In genomic region chr16:49856661-49857060, GRCm38 (mm10) we compare ENCODE assay signal across 8 mouse cellular contexts. TPM values are rescaled to one million over a fixed set of nuclear protein-coding genes. Genes with fewer than 3 reads are reported as not detected.
DNase-seq lines count a peak whose midpoint lies in the region; ATAC-seq lines count a peak whose summit lies in the region.

No protein-coding gene starts in this region.

- H3K4me2 ChIP-seq in kidney, embryonic 15.5 days, result peak overlapping the region; percentile 77
- peak overlapping the region; percentile 72 for H3K4me2 ChIP-seq in hindbrain, embryonic 13.5 days
- peak overlapping the region; percentile 74 for H3K4me2 ChIP-seq in midbrain, embryonic 14.5 days (ENCODE audit: low read length)

- H3K4me1 ChIP-seq in kidney, embryonic 15.5 days, result peaks cover 28% of the 10 kb centered on the region
- peaks cover 22% of the 10 kb centered on the region for H3K4me1 ChIP-seq in hindbrain, embryonic 13.5 days (replicated peaks)
- H3K4me1 ChIP-seq in midbrain, embryonic 14.5 days (ENCODE audit: control insufficient read depth, insufficient read depth, low read length), result peaks cover 11% of the 10 kb centered on the region

- ATAC-seq in kidney, embryonic 15.5 days (replicated peaks; ENCODE audit: low FRiP score), result no peak
- no peak for ATAC-seq in hindbrain, embryonic 13.5 days (ENCODE audit: low FRiP score)
- ATAC-seq in midbrain, embryonic 14.5 days (ENCODE audit: low FRiP score, low TSS enrichment), result no peak

- peak overlapping the region; percentile 92 for H3K9ac ChIP-seq in kidney, embryonic 15.5 days
- peak overlapping the region; percentile 95 for H3K9ac ChIP-seq in hindbrain, embryonic 13.5 days
- peak overlapping the region; percentile 92 for H3K9ac ChIP-seq in midbrain, embryonic 14.5 days (replicated peaks; ENCODE audit: low read length)

- no peaks in the 10 kb centered on the region for H3K9me3 ChIP-seq in kidney, embryonic 15.5 days (replicated peaks)
- no peaks in the 10 kb centered on the region for H3K9me3 ChIP-seq in hindbrain, embryonic 13.5 days
- H3K9me3 ChIP-seq in midbrain, embryonic 14.5 days (ENCODE audit: control insufficient read depth, low read length), result no peaks in the 10 kb centered on the region

- peak overlapping the region; percentile 99; the same call in 1 of the 2 replicates for H3K27ac ChIP-seq in kidney, embryonic 15.5 days
- peak overlapping the region; percentile 99 for H3K27ac ChIP-seq in hindbrain, embryonic 13.5 days
- peak overlapping the region; percentile 97; the same call in 1 of the 2 replicates for H3K27ac ChIP-seq in midbrain, embryonic 14.5 days (replicated peaks; ENCODE audit: low read depth, low read length)

- WGBS in kidney, embryonic 15.5 days, result 31% methylated on average over 8 of the region's 8 CpGs
- 25% methylated on average over 8 of the region's 8 CpGs for WGBS in hindbrain, embryonic 13.5 days
- WGBS in midbrain, embryonic 14.5 days, result 23% methylated on average over 8 of the region's 8 CpGs

- H3K36me3 ChIP-seq in kidney, embryonic 15.5 days, result peaks cover 5% of the 10 kb centered on the region; the same call in 1 of the 2 replicates
- H3K36me3 ChIP-seq in hindbrain, embryonic 13.5 days, result peaks cover 7% of the 10 kb centered on the region; the same call in 1 of the 2 replicates
- H3K36me3 ChIP-seq in midbrain, embryonic 14.5 days (ENCODE audit: control insufficient read depth, insufficient read depth, low read length), result no peaks in the 10 kb centered on the region

- no peak for DNase-seq in kidney, postnatal 10 days
- DNase-seq in brain, adult 2 months (ENCODE audit: low read depth, low spot score), result peak; percentile 27
- no peak for DNase-seq in midbrain, embryonic 14.5 days
- no peak for DNase-seq in left cerebral cortex, adult 11 months (ENCODE audit: low spot score)
- DNase-seq in embryo, embryonic 10 days (ENCODE audit: low spot score), result no peak
- DNase-seq in gastrocnemius, postnatal 25 days, result no peak

- H3K27me3 ChIP-seq in kidney, embryonic 15.5 days, result no peaks in the 10 kb centered on the region
- no peaks in the 10 kb centered on the region for H3K27me3 ChIP-seq in hindbrain, embryonic 13.5 days
- H3K27me3 ChIP-seq in midbrain, embryonic 14.5 days (ENCODE audit: control insufficient read depth, insufficient read depth, low read length), result no peaks in the 10 kb centered on the region

- H3K4me3 ChIP-seq in kidney, embryonic 15.5 days (replicated peaks), result peak overlapping the region; percentile 94
- peak overlapping the region; percentile 92 for H3K4me3 ChIP-seq in hindbrain, embryonic 13.5 days
- peak overlapping the region; percentile 88 for H3K4me3 ChIP-seq in midbrain, embryonic 14.5 days (replicated peaks; ENCODE audit: low read depth, low read length)

RNA-seq across cellular contexts. Expression of gene Cd47, which starts 56.3 kb away (rescaled TPM):
- 78.3 and 84.1 TPM in 2 replicates for polyA plus RNA-seq in kidney, embryonic 15.5 days (2015; fragmentation: Nextera tagmentation; extraction: Ambion mirVana)
- polyA plus RNA-seq in hindbrain, embryonic 13.5 days (2015; fragmentation: Nextera tagmentation; extraction: Ambion mirVana), result 110 and 119 TPM in 2 replicates
- 133 and 137 TPM in 2 replicates for polyA plus RNA-seq in midbrain, embryonic 14.5 days (2014; fragmentation: Nextera tagmentation; extraction: Ambion mirVana)
- total RNA-seq in gastrocnemius, postnatal 25 days (2021), result 10 to 100 TPM; 23.3 to 28.9 TPM
